Mouse (Mus musculus): ENCODE data around the gene Rad23b.

- no peak for TF ChIP-seq EP300 (IDR thresholded peaks at IDR 0.05; ENCODE audit: low read depth)
- no peak for TF ChIP-seq CTCF (IDR thresholded peaks at IDR 0.05; ENCODE audit: low read depth)
These were observed 43.2 kb upstream of the Rad23b start for GRCm38 (mm10) chr4:55306636-55307035.
